Comparison of ENCODE assay signal across 1 mouse cellular context in genomic region chr11:51664747-51665146, GRCm38 (mm10). TPM values are rescaled to one million over a fixed set of nuclear protein-coding genes. Genes with fewer than 3 reads are reported as not detected.
"Had no signal": no experiment of that assay in that cellular context is flagged by ENCODE, and none has a peak within 500 bp of the region (broad histone marks: within the 10 kb centered on the region; RNA-seq: fewer than 3 reads in every experiment).

No protein-coding gene starts in this region.

RNA-seq across cellular contexts. Expression of gene D930048N14Rik, which starts 14.0 kb away (rescaled TPM):
- total RNA-seq: megakaryocyte-erythroid progenitor cell, adult 5-6 weeks had no signal
